Mouse (Mus musculus): ENCODE measurements around the gene Pprc1.

The Pprc1 gene

DNA sequence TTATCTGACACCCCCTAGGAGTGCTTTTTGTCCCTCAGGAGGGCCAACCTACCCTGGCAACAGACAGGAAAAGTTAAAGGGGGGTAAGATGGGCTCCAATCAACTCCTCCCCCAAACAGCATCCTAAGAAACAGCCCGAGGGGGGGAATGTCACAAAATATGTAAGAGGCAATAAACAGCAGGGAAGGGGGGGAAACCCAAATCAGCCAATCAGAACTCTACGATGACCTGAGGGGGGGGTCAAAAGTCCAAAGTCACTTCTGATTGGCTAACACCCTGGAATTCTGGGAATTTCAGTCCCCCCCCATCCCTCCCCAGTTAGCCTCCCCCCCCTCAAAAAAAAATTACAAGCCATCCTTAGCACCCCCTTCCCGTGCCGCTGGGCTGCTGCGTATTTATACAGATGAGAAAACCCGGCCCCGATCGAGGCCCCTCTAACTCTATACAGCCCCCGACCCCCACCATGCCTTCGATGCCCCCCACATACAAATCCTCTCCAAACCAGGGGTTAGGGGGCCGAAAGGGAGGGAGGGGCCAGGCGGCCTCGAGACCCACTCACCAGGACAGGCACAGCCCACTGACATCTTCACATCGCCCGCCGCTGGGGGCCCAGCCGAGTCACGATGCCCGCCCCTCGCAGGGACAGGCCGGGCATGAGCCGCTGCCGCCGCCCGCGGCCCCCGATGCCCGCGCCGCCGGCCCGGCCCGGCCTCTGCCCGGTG lies at the start of gene Pprc1:
Gene Pprc1, plus strand, starts transcription at position 616 of the 722 bp plus-strand sequence.
- peak; percentile 50 for DNase-seq (ENCODE audit: low spot score)

DNA sequence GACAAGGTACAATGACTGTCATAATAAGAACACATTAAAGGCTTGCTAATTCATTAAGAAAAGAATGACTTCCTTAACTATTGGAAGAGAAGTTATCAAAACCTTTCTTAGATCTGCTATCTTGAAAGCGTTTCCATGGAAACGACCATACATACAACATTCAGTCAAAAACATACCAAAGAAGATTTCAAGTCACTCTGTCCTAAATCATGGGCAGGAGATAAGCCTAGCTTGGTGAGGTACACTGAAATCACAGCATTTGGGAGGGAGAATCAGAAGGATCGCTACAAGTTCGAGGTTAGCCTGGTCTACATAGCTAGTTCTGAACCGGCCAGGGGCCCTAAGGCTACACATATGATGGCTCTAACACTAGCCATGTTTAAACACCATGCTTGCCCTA lies 47.3 kb upstream of the Pprc1 start:
- DNase-seq (ENCODE audit: low spot score) = no peak

DNA sequence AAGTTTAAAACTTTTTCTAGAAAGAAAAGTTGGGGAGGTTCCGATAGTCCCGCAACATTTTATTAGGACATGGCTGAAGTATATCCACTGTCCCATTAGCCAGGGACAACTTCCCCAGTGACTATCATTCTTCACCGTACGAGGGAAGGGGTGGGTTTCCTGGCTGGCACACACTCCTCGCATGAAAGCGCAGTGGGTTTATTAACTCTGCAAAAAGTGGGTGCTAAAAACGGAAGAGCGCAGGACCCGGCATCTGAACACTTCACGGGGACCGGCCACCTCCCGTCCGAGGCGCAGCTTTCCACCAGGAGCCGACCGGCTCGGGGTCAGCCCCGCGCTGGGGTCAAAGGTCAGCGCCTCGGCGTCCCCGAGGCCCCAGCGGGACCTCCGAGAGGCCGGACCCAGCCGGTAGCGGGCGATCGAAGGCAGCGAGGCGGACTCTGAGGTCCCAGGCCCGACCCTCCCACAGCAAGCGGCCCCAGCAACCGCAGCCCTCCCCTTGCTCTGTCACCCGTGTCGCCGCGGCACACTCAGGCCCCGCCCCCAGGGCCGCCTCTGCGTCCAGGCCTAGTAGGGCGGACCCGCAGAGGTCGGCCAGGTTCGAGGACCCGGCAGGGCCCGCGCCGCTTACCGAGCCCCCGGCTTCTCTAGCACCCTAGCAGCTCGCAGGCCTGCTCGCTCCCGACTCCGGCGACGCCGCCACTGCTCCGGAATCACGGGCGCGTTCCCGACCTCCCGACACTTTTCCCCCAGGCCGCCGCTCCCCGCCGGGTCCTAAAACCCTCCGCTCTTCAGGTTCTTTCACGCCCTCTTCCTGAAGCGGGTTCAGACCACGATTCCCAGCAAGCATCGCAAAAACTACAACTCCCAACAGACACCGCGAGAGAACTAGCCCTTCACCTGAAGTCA lies 46.6 kb upstream of the Pprc1 start, which contains the start of gene Armh3:
Gene Armh3, minus strand, starts transcription at position 704 of the 909 bp plus-strand sequence.
- DNase-seq (ENCODE audit: low spot score) = peak; percentile 91

DNA sequence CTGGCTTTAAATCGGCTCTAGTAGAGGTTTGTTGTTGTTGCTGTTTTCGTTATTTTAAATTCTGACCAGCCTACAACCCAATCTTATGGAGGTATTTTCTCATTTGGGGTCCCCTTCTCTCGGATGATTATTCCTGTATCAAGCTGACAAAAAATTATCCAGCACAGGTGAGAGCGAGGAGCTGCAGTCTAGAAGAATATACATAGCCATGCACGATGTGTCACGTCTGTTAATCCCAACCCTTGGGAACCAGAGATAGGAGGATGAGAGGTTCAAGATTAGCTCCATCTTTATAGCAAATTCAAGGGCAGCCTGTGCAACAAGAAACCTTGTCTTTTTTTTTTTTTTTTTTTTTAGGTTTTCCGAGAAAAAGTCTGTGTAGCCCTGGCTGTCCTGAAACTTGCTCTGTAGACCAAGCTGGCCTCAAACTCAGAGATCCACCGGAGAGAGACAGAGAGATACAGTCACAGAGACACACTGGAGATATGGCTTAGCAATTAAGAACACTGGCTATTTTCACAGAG lies 45.9 kb upstream of the Pprc1 start:
- no peak for DNase-seq (ENCODE audit: low spot score)

DNA sequence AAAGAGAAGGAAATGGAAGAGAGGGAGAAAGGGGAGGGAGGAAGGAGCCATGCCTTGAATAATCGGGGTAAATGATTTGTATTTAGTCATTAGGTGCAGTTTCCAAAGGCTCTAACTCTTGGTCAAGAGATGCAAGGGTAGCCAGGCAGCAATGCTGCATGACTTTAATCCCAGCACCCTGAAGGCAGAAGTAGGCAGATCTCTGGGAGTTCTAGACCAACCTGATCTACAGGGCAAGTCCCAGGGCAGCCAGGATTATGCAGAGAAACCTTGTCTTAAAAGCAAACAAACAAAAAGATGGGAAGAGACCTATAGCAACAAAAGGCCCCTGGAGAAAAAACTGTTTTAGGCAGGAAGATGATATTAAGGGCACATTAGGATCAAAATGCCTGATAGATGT lies 45.3 kb upstream of the Pprc1 start:
- no peak for DNase-seq (ENCODE audit: low spot score)

DNA sequence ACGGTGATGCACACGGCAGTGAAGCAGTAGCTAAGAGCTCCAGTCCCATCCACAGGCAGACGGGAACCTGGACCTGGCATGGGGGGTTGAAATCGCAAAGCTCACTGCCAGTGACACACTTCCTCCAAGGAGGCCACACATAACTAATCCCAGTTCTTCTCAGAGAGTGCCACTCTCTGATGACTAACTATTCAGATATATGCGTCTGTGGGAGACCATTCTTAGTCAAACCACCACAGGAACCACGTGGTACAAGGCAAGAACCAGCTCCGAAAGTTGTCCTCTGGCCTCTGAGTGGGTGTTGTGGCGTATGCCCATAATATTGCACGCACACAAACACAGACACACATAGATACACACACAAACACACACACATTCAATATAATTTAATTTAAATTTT lies 42.4 kb upstream of the Pprc1 start:
- no peak for DNase-seq (ENCODE audit: low spot score)

DNA sequence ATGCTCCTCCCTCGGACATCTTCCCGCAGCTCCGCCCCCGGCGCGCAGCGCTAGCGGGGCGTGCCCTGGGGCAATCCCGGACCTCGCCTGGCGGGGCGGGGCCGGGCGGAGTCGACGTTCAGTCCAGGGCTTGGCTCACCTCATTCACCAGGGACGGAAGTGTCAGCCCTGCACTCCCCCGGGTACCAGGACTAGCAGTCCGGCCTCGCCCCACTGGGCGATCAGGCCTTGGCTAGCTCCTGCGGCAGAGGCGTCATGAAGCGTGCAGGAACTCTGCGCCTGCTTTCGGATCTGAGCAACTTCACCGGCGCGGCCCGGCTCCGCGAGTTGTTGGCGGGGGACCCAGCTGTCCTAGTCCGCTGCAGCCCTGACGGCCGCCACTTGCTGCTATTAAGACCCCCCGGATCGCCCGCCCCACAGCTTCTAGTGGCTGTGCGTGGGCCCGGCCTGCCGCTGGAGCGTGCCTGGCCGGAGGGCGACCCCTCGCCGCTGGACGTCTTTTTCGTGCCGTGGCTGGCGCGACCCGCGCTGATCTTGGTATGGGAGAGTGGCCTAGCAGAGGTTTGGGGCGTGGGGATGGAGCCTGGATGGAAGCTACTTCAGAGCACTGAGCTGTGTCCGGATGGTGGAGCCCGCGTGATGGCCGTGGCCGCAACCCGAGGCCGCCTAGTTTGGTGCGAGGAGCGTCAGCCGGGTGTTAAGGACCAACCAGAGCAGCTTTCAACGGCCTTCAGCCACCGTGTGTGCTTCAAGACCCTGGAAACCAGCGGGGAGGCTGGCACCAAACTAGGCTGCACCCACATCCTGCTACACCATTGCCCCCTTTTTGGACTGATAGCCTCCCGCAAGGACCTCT lies 41.1 kb upstream of the Pprc1 start, which contains the start of gene Hps6:
Gene Hps6, plus strand, starts transcription at position 138 of the 856 bp plus-strand sequence.
- DNase-seq (ENCODE audit: low spot score) = peak; percentile 91

DNA sequence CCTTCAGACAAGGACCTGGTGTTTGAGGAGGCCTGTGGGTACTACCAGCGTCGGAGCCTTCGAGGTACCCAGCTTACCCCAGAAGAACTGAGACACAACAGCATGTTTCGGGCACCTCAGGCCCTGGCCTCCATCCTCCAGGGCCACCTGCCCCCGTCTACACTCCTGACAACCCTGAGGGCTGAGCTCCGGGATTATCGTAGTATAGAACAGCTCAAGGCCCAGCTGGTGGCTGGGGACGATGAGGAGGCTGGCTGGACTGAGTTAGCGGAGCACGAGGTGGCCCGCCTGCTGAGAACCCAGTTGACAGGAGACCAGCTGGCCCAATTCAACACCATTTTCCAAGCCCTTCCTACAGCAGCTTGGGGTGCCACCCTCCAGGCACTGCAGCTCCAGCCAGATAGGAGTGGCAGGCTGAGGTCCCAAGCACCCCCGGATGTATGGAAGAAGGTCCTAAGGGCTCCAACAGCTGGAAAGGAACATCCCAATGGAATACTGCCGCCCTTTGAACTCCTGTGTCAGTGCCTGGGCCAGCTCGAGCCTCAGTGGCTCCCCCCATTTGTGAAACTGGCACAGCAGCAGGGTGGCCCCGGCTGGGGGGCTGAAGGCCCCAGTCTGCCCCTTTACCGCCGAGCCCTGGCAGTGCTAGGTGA lies 39.7 kb upstream of the Pprc1 start:
- no peak for DNase-seq (ENCODE audit: low spot score)

DNA sequence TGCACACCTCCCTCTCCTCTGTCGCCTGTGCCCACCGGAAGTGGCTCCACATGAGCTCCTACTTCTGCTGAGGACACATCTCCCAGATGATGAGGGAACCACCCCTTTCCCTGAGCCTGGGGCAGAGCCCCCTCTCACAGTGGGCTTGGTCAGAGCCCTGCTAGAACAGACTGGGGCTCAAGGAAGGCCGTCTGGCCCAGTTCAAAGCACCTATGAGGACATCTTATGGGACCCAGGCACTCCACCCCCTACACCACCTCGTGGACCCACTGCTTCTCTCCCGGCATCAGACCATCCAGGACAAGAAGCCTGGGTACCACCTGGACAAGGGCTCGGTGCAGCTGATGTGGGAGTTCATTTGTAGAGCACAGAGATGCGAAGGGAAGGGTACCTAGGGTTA lies 39.0 kb upstream of the Pprc1 start:
- DNase-seq (ENCODE audit: low spot score) = no peak

DNA sequence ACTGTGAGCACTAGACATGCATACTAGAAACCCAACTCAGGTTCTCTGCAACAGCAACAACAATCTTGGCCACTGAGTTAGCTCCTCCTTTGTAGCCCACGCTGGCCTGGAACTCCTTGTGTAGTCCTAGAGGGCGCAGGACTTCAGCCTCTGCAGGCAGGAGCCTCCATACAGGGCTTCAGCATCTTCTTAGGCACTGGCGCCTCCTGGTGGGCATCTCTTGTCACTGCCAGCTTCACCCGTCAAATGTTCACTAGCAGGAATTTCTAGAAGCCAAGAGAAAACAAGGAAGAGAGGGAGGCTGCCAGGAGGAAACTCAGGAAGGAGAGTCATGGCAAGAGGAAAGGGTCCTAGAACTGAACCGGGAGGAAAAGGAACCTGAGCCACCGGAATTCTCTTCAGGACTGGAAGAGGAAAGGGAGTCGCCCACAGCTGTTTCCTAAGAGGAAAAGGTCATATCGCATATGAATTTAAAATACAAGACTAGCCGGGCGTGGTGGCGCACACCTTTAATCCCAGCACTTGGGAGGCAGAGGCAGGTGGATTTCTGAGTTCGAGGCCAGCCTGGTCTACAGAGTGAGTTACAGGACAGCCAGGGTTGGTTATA lies 30.0 kb upstream of the Pprc1 start:
- peak; percentile 90 for DNase-seq (ENCODE audit: low spot score)

DNA sequence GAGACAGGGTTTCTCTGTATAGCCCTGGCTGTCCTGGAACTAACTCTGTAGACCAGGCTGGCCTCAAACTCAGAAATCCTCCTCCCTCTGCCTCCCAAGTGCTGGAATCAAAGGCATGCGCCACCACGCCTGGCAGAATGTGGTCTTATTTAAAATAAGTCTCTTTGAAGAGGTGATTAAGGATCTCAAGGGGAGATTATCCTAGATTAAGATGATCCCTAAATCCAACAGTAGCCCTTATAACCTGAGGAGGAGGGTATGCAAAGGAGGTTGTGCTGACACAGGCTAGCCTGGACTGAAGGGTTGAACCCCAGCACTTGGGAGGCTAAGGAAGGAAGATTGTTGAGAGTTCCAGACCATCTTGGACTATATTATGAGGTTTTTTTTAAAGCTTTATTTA lies 28.7 kb upstream of the Pprc1 start:
- DNase-seq (ENCODE audit: low spot score) = no peak

DNA sequence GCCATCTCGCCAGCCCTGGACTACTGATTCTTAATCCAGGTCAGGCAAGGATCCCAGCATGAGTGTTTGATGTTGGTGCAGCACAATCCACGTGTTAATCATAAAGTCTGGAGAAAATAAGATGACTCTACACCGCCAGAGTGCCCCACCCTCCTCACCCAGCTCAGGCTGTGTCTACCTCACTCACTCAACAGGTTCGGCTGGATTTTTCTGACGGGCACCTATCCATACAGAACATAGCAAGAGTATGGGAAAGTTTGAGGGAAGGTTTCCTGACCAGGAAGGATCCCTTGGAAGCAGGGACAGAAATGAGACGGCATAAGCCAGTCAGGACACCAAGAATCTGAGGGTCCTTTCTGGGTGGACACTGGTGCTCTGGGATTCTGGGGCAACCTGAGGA lies 19.7 kb upstream of the Pprc1 start:
- peak; percentile 78 for DNase-seq (ENCODE audit: low spot score)

DNA sequence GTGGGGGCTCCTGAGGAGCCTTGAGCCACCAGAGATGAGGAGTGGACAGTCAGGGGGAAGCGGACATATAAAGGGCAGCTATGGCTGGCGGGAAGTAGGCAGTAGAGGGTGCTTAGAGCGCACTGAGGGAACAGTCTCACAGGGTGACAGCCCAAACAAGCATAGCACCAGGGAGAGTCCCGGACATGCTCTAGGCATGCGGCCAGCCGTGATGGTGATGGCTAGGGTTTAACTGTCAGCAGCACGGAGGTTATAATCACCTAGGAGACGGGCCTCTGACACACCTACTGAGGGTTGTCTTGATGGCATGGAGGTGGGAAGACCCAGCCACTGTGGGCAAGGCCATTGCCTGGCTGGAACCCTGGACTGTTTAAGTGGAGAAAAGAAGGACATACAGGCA lies 18.1 kb upstream of the Pprc1 start:
- DNase-seq (ENCODE audit: low spot score) = no peak

DNA sequence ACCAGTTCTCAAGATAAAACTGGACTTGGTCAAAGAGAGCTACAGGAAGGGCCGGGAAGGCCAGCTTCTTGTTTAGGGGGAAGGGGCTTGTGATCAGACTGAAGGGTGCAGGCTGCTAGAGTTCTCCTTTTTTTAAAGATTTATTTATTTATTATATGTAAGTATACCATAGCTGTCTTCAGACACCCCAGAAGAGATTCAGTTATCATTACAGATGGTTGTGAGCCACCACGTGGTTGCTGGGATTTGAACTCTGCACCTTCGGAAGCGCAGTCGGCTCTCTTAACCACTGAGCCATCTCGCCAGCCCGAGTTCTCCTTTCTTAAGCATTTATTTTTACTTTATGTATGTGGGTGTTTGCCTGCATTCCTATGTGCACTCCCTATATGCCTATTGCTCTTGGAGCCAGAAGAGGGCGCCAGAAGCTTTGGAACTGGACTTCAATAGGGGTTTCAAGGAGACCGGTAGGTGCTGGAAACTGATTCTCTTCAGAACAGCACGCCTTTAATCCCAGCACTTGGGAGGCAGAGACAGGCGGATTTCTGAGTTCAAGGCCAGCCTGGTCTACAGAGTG lies 15.9 kb upstream of the Pprc1 start:
- DNase-seq (ENCODE audit: low spot score) = no peak

DNA sequence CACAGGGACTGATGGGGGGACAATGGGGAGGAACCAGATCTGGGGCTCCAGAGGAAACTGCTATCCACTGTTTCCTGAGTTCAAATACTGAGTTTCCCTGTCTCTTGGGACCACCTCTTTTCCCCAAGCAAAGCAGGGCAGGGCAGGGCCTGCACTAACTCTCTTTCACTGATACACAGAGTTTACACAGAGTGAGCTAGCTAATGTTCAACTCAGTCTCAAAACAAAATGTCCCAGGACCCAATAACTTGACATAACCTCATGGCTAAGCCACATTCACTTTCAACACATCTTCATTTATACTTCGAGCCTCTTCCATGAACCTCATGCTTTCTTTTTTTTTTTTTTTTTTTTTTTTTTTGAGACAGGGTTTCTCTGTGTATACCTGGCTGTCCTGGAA lies 15.0 kb upstream of the Pprc1 start:
- no peak for DNase-seq (ENCODE audit: low spot score)

DNA sequence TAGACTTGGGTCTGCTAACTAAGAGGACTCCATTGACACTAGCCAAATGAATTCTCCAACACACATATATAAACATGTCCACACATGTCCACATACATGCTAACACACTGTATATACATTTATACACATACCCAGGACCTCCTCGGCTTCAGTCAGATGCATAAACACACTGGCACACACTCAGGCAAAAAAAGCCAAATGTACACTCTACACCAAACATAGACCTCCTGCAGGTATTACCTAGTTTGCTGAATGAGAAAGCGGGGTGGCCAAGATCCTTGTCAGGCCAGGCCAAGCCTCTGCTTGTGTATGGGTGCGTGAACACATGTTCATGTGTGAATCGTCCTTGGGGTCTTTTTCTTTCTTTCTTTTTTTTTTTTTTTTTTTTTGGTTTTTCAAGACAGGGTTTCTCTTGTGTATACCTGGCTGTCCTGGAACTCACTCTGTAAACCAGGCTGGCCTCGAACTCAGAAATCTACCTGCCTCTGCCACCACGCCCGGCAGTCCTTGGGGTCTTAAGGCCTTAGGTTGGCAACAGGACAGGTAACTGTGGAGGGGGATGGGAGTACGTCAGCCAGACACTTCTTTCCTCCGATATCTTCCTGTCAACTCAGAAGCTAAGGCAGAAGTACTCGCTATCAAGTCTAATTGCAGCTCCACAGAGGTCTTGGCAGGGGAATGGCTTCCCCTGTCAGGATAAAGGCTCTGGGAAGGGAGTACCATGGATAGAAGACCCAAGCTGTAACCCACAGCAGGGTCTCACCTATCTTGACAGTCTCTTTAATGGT lies 14.3 kb upstream of the Pprc1 start:
- DNase-seq (ENCODE audit: low spot score) = no peak

DNA sequence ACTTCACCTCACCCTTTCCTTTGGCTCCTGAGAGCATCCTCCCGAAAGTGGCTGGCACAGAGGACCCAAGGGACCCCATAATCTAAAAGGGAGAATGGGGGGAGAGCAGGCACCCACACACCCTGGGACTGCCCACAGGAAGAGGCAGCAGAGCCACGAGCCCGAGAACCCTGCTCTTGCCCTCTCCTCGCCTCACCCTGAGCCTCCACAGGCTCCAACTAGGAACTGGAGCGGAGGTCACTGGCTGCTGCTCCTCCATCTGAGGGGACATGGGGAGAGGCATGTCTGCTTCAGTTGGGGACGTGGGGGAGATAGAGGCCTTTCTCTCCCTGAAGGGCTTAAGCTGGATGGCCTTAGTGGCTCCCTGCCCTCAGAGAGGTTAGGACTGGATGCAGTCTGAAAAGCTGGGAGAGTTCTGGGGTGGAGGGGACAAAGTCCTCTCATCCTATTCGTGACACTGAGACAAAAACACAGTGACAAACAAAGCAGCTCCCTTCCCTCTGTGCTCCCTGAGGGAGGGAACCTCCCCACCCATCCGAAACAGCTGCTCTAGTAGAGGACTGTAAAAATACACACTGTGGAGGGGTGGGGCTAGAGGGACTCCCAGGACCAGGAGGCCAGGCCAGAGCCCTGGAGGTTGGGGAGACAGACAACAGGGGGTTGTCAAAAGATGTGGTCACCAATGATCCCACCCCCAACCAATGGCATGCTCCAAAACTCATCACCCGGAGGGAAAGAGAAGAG lies 12.8 kb upstream of the Pprc1 start:
- DNase-seq (ENCODE audit: low spot score) = no peak

DNA sequence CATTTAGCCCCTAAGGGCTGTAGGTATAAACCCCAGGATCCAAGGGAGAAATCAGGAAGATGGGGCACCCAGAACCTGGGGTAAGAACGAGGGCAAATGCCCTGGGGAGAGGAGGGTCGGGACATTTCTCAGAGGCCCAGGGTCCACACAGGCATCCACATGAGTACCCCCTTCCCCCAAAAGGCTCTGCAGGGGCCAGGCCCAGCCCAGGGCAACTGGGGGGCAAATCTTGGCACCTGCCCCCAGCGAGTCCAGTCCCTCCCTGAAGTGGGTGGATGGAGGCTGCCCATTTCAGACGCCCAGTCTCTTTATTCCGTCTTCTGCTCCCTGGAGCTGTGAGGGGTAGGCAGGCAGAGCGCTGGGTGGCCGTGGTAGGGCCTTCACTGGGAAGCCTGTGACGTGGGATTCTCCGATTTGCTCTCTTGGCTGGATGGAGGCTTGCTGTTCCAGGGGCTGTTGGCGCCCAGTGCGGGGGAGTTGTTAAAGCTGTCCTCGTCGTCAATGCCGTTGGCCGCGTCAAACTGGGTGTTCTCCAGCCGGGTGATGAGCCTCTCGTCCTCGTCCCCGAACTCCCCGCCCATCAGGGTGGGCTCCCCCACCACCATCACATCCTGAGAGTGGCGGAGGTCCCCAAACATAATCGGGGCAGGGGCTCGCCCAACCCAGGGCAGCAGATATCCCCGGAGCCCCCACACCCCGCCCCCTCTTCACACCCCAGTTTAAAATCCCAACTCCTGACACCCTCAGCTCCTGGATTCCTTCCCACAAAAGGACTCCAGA lies 11.8 kb upstream of the Pprc1 start:
- DNase-seq (ENCODE audit: low spot score) = no peak
